Mouse (Mus musculus): ENCODE data around the gene Atp6v0d1.

Atp6v0d1 gene

DNA sequence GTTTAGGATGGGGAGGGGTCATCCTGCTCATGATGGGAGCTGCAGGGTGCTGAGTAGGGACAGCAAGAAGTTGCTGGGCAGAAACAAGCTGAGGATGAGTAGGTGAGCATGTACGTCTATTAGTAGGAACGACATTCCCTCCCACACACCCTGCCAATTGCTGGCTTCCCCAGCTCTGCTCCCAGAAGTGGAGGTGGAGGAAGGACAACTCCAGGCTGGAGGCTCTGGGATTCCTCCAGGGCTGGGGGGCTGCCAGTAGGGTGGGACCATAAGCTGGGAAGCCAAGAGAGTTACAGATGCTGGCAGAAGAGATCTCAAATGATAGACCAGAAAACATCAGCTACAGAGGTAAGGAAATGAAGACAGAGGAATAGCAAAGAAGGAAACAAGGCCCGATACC, 29.3 kb downstream of the Atp6v0d1 start:
- DNase-seq = peak in 1 of 2 experiments; percentile 1

DNA sequence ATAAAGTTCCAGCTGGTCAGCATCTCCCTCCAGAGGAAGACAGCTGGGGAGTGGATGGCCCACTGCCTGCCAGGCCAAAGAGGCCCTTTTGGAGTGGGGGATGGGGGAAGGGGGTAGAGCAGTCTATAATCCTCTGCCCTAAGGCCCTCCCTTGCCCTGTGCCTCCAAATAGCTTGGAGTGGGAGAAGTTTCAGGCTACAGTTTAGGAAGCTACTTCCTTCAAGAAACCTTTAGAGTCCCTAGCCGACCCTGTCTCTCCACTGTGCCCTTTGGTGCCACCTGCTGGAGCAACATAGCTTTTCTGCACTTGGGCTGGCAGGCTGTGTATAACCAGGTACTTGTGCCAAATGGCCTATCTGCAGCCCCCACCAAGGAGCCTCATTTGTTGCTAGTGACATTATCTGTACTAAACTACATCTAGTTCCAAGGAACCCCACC, 31.9 kb downstream of the Atp6v0d1 start:
- peak; percentile 80 to 87 for DNase-seq

DNA sequence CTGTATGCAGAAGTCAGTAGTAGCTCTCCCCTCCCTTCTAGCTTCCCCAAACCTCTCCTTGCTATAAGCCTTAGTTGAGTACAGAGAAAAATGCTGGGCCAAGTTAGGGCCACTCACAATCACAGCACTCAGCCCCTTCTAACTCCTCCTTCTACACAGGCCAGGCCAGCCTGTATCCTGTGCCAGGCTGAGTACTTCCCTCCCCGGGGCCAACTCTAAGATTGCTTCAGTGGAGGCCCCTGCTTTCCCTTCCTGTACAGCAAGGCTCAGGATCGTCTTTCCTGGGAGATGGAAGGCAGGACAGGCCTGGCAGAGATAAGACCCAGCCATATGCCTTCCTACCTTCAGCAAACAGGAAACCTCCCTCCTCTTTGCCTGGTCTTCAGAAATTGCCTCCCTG, 32.4 kb downstream of the Atp6v0d1 start:
- DNase-seq = no peak

DNA sequence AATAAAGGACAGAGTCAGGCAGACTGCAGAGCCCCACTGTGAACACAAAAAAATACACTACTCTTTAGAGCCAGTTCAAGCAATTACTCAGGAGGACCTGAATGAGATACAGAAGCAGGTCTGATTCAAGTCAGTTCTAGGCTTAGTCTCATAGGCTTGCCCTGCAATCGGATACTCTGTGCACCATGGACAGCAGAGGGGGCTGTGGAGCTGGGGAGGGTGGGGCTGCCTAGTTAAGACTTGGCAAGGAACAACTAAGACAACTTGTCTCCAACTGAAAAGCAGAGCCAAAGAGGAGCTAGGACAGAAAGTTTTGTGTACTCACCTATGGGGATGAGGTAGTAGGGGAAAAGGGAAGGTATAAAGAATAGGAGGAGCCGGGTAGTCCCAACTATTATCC, 34.1 kb downstream of the Atp6v0d1 start:
- peak; percentile 69 to 77 for DNase-seq

DNA sequence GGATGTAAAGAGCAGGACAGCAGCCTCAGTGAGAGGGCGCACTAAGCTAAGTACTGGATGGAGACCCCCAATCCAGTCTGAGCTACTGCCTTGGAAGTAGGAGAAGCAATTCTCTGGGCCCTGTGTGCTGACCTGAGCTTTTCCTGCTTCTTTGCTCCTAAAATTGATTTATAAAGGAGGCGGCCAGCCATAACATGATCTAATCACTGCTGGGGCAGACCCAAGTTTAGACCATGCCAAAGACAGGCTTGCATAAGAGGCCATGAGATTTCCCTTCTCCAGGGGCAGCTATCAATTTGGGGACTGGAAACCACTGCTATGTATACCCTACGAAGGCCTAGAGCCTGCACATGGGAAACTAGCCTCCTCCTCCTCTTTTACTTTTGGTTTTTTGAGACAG, 36.6 kb downstream of the Atp6v0d1 start:
- peak; percentile 30 to 39 for DNase-seq

DNA sequence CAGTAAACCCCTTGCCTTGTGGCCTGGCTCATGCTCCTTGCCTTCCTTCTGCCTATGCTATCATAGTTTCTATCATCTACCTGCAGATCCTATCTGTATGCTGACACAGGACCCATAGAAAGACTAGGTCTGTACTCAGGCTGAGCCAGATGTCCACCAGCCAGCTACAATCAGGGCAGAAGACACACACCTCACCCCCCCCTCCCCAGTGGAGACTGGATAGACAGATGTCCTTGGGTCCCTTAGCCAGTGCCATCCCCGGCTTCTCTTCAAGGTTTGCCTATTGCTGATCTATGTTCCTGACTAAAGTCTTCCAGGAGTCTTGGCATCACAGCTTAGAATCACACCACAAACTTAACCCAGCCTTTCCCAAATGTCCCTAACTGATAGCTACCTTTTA, 37.6 kb downstream of the Atp6v0d1 start:
- DNase-seq = peak in 1 of 2 experiments; percentile 22

DNA sequence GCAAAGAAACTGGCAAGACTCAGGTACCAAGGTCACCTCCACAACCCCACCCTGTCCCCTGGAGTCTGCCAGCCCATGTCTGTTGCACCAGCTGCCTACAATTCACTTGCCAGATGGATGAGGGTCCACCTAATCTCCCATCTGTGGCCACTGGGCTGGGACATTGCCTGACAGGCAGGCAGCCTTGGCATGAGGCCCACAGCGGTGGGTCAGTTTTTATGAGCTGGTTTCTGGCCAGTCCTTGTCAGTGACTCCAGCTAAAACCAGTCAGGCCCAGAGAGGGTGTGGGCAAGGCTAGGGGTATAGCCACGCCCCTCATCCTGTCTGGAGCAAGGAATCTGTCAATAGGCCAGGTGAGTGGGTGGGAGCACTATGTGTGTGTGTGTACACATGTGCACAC, 38.7 kb downstream of the Atp6v0d1 start:
- DNase-seq = peak; percentile 80 to 89

DNA sequence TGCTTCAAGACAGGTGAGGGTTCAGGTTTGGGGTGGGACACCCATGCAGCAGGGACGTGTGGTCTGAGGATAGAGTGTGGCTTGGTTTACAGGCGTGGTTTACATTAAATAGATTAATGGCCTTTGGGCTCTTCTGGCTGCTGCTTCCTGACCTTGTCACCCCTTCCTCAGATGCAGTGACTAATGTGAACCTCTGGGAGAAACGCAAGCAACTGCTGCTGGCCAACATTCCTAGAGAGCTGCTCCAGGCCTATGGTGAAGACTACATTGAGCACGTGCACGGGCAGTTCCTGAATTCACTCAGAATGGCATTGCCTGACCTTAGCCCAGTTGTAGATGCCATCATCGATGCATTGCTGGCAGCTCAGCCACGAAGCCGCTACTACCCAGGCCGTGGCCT, 43.0 kb downstream of the Atp6v0d1 start:
- DNase-seq = peak in 1 of 2 experiments; percentile 32

DNA sequence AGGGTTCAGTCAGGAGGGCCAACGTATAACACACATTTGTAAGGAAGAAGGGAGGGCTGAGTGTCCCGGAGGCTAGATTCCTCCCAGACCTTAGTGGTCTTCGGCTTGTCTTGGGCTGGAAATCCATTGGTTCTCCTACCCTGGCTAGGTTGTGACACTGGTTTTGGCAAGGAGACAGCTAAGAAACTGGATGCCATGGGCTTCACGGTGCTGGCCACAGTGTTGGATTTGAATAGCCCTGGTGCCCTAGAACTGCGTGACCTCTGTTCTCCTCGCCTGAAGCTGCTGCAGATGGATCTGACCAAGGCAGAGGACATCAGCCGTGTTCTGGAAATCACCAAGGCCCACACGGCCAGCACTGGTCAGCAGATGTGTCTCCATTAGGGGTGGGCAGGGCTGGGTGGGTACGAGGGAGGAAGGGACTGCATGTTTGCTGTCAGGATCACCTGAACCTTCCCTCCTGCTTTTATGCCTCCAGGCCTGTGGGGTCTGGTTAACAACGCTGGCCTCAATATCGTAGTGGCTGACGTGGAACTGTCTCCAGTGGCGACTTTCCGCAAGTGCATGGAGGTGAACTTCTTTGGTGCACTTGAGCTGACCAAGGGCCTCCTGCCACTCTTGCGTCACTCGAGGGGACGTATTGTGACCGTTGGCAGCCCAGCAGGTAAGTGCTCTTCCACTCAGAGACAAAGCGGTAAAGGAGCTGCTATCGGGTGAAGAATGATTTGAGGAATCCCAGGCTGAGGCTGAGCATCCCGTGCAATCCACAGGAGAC, 43.7 kb downstream of the Atp6v0d1 start:
- peak in 1 of 2 experiments; percentile 37 for DNase-seq

DNA sequence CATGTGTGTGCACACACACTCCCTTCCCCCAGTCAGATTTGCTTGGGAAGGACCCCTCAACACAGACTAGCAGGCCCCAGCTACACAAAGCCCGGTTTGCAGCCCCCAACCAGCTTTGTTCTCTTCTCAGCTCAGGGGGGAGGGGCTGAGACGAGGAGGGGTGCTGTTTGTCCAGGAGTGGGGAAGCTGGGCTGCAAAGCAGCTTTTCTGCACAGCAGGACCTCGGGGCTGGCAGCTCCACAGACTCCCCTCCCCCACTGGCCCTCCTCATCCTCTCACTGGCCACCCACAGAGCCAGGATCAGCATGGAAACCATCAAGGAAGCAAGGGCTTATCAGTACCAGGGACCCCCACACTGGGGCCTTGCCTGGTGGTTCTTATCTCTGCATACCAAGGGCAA, 44.8 kb downstream of the Atp6v0d1 start:
- no peak for DNase-seq

DNA sequence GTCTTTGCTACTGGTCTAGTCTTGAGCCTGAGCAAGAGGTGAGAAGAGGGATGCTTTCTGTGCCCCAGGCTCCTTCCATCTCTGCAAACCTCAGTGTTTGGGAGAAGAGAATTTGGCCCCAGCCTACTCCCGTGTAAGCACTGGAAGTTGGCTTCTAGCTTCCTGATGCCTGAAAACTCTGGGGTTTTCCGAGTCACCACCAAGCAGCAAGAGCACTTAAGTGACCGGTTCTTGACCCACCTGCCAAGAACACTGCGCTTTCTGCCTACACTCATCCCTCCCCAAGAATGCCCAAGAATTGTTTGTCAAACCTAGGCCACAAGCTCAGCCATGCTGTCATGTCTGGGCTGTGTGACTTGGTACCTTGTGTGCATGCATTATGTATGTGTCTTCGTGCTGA, 45.3 kb downstream of the Atp6v0d1 start:
- DNase-seq = no peak

DNA sequence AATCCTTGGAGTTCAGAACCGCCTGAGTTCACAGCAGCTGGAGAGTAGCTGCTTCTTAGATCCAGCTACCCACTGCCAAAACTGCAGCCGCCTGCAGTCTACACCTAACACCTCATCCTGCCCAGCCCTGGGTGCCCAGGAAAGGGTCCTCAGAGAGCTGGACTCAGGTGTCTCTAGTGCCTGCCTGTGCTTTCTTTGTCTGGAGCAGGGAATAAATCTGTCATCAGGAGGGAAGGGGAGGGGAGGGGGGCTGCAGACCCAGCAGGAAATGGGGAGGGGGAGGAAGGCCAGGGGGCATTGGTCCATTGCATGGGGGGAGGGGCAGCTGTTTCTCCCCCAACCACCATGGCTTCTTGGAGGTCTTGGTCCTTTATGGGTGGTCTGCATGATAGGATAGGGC, 46.3 kb downstream of the Atp6v0d1 start:
- no peak for DNase-seq

DNA sequence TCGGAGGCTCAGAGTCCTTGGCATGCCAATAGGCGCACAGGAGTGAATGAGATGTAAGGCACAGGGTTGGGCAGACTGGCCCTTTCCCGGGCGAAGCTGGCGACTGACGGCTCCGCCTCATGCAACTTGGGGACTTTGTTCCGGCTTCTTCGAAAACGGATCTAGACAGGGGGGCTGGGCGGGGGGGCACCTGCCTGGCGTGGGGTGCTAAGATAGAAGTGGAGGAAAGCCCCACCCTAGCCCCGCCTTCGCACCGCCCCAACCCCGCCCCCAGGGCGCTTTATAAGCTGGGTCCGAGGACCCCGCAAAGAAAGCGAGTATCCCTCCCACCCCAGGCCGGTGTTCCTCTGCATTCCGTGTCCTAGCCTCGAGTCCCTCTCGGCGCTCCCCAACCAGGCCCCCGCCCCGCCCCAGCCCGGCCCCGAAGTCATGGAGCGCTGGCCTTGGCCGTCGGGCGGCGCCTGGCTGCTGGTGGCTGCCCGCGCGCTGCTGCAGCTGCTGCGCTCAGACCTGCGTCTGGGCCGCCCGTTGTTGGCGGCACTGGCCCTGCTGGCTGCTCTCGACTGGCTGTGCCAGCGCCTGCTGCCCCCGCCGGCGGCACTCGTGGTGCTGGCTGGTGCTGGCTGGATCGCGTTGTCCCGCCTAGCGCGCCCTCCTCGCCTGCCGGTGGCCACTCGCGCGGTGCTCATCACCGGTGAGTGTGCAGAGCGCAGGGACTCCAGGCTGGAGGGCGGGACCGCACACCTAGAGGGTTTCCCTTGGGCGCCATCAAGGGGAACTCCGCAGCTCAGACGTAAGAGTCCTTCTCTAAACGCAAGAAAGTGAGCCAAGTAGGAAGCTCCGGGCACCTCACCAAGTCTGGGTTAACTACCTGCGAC, 47.2 kb downstream of the Atp6v0d1 start, which contains the start of gene Hsd11b2:
Gene Hsd11b2 (plus strand): TSS at position 320 of the 878 bp plus-strand sequence.
- DNase-seq = peak; percentile 56 to 79

DNA sequence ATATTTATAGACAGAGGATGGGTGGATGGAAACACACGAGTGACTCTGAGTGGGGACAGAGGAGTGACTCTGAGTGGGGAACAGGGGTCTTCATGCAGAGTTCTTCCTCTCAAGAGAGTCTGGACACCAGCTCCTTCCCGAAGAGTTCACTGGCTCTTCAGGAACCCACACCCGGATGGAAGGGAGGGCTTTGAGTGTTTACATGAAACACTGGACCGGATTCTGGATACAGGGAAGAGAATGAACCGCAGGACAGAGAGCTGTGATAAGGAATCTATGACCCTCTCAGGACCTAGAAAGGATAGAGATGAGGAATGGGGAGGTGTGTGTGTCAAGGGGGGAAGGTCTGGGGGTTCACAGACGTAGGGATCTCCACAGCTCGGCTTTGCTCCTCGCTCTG, 48.5 kb downstream of the Atp6v0d1 start:
- DNase-seq = no peak

DNA sequence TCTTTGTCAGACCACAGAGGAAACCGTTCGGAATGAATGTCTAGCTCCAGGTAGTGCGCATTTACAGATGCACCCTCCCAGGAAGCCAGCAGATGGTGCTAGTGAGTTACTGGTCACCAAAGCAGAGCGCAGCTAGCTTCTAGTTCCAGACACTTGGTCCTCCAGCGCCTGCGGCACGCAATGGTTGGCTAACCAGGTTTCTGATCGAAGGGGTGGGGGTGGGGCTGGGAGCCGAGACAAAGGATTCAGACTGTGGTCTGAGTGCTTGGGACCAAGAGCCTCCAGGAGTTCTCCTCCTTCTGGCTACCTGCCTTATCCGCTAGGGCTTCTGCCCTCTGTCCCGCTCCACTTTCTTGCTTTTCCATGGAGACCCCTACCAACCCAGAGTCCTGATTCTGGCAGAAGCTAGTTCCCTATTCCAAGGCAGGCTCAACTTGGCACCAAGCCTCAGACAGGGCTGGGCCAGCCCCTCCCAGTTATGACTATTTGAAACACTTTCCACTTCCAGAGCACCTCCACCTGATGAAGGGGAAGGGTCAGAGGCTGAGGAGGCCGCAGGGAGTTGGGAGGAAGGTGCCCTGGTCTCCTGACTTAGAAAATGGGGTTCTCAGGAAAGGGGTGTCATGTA, 49.7 kb downstream of the Atp6v0d1 start:
- DNase-seq = peak; percentile 88

DNA sequence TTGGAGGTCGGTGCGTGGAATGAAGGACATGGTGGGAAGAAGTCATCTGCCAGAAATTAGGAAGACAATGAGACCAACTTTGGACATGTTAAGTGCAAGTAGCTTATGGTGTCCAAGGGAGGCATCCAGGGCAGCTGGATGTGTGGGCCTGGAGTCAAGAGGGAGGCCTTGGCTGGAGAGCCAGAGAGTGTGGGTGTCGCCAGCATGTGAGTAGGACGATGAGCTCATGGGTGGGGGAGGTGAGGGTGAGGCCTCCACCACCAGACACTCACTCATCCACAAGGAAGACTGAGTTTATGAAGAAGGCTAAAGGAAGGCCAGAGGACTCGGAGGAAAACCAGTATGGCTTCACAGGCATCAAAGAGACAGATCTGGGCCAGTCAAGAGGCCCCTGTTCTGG, 51.2 kb downstream of the Atp6v0d1 start:
- no peak for DNase-seq

DNA sequence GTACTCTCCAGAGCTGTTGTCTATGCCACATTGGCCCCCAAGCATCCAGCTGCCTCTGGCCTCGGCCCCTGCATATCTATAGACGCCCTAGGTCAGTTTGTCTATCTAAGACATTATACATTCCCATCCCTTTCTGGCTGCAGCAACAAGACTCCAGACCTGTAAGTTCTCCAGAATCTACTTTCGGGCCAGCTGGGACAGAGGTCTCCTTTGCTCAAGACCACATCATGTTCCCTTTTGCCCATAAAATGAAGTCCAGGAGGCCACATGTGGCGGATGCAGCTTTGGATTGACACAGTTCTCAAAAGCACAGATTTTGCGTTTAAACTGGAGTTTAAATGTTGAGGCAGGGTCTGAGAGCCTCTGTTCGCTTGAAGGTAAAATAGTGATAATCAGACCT, 51.7 kb downstream of the Atp6v0d1 start:
- no peak for DNase-seq

DNA sequence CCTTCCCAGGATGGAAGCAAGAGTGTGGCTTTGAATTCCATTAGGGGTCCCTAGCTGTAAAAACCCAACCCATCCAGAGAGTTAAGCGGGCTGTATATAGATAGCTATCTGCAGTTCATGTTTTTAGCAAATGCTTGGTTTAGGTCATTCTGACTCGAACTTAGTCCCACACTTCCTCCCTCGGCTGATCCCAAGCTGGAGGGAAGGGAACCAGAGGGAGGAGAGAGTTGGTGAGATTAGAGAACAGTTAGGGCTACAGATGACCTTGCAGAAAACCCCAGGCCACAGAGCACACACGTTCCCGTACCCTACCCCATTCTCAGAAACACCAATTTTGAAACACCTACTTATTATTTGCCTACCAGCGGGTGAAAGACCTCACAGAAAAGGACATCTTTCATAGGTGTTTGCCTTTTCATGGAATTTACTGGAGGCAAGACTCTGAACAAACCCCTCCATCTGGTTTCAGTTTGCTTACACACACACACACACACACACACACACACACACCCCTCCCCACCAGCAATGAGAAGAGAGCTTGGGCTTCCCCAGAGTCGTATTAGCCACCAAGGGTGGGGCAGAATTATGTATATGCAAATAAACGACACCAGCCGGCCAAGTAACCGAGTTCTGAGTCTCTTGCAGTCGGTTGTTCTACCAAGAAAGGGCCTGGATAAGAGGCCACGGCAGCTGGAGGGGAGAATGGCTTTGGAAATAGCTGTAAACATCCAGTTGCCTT, 55.7 kb downstream of the Atp6v0d1 start:
- DNase-seq = no peak

DNA sequence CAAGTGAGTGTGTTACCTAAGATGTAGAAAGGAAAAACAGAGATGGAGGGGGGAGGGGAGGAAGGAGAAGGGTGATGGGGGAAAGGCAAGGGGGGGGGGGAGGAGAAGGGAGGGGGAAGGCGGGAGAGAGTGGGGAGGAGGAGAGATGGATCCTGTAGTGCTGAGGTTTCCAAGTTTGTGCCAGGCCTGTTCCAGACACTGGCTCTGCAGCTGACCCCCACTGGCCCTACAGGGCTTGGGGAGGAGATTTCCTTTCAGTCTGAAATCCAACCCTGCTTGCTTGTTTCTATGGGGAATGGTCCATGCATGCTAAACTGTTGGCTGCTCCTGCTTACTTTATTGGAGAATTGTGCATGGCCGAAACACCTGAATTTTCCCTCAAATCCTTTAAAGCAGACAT, 57.1 kb downstream of the Atp6v0d1 start:
- no peak for DNase-seq

DNA sequence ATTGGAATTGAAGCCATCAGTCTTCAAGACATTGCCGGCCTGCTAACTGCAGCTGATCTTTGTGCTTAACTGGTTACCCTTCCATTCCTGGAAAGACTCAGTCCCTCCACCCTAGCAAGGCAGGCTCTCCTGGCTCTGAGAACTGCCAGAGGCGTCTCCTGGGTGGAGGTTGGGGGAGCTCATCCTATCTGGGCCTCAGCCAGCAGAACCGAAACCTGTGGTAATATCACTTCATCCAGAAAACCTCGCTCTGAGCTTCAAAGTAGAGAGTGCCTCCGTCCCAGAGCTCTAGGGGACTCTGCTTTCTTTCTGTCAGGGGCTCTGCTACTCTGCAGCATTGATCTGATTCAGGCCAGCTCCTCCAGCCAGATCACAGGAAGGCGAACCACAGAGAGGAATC, 58.9 kb downstream of the Atp6v0d1 start:
- DNase-seq = no peak

DNA sequence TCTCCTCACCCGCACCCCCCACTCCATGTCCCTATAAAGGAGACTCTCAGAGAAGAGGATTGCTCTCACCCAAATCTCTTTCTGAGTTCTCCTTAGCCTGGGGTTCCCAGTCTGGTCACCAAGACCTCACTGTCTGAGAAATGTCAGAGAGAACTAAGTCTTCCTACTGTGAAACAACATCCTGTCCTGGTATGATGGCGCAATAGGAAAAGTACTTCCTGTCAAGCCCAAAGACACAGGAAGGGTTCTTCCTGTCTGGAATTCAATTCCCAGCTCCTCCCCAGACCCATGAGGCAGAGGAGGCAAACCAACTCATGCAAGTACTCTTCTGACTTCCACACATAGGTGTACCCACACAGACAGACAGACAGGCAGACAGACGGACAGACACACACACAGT, 61.2 kb downstream of the Atp6v0d1 start:
- no peak for DNase-seq

DNA sequence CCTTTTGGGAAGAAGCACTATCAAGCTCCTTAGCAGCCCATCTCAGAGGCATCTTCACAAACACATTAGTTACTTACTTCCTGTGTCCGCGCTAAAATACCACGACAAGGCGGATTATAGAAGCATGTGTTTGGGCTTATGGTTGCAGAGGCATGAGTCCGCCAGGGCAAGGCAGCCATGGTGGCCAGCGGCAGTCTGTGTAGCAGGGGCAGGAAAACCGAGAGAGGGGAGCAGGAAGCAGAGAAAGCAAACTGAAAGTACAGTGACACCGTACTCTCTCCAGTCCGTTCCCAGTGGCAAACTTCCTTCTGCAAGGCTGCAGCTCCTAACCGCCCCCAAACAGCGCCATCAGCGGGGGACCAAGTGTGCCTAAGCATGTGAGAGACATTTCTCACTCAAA, 66.1 kb downstream of the Atp6v0d1 start:
- DNase-seq = peak in 1 of 2 experiments; percentile 29
